Mouse (Mus musculus) MEL (cell line): Measurements from ENCODE around the gene Abcc2.

Experiments
- BHLHE40 ChIP-seq: IDR thresholded peaks from 2 replicates; pipeline ENCODE4 v1.6.1; 2012; ENCODE audit warnings: low read depth, mild to moderate bottlenecking, inconsistent platforms, low read length, improper control_type of control experiment, borderline replicate concordance
- CHD1 ChIP-seq: IDR thresholded peaks from 2 replicates; pipeline ENCODE4 v1.6.1; 2012; ENCODE audit warnings: low read depth, mild to moderate bottlenecking, inconsistent platforms, low read length, improper control_type of control experiment
- CTCF ChIP-seq, 3 experiments: IDR thresholded peaks in 2 of 3; conservative IDR thresholded peaks in 1 of 3; 2 replicates each; pipeline ENCODE4 v1.5.1; 2011 to 2012; ENCODE audit warnings: low read length in 3 of 3, low read depth in 2 of 3, mild to moderate bottlenecking in 2 of 3, improper control_type of control experiment in 1 of 3, inconsistent platforms in 1 of 3, mixed read lengths in 1 of 3, moderate library complexity in 1 of 3; ENCODE audit not compliant: control insufficient read depth in 1 of 3, insufficient read depth in 1 of 3, poor library complexity in 1 of 3, severe bottlenecking in 1 of 3
- EP300 ChIP-seq, 2 experiments: IDR thresholded peaks; 2 replicates each; pipeline ENCODE4 v1.6.1; 2011; ENCODE audit warnings: improper control_type of control experiment in 2 of 2, low read length in 2 of 2, low read depth in 1 of 2, mild to moderate bottlenecking in 1 of 2
- GATA1 ChIP-seq: IDR thresholded peaks from 2 replicates; pipeline ENCODE4 v1.6.1; 2011; ENCODE audit warnings: low read depth, low read length, improper control_type of control experiment
- JUND ChIP-seq: IDR thresholded peaks from 2 replicates; pipeline ENCODE4 v1.6.1; 2011; ENCODE audit warnings: low read depth, mild to moderate bottlenecking, improper control_type of control experiment, low read length
- MXI1 ChIP-seq: IDR thresholded peaks from 2 replicates; pipeline ENCODE4 v1.6.1; 2011; ENCODE audit warnings: mild to moderate bottlenecking, low read depth, low read length, improper control_type of control experiment
- MYB ChIP-seq: IDR thresholded peaks from 2 replicates; pipeline ENCODE4 v1.6.1; 2011; ENCODE audit warnings: mild to moderate bottlenecking, low read depth, low read length, improper control_type of control experiment
- NELFE ChIP-seq: IDR thresholded peaks from 2 replicates; pipeline ENCODE4 v1.6.1; 2011; ENCODE audit warnings: low read depth, low read length, improper control_type of control experiment
- POLR2A ChIP-seq, 2 experiments: IDR thresholded peaks; 2 replicates each; pipeline ENCODE4 v1.6.1; 2011 to 2012; ENCODE audit warnings: low read length in 2 of 2, mild to moderate bottlenecking in 2 of 2, control low read depth in 1 of 2, improper control_type of control experiment in 1 of 2, low read depth in 1 of 2, moderate library complexity in 1 of 2; ENCODE audit not compliant: control insufficient read depth in 1 of 2, insufficient read depth in 1 of 2, poor library complexity in 1 of 2
- RAD21 ChIP-seq: IDR thresholded peaks from 2 replicates; pipeline ENCODE4 v1.6.1; 2011; ENCODE audit warnings: mild to moderate bottlenecking, low read depth, low read length, improper control_type of control experiment
- RCOR1 ChIP-seq: IDR thresholded peaks from 2 replicates; pipeline ENCODE4 v1.6.1; 2012; ENCODE audit warnings: low read depth, mild to moderate bottlenecking, inconsistent platforms, low read length, improper control_type of control experiment
- ZKSCAN1 ChIP-seq: IDR thresholded peaks from 2 replicates; pipeline ENCODE4 v1.6.1; 2012; ENCODE audit warnings: low read depth, mild to moderate bottlenecking, inconsistent platforms, low read length, improper control_type of control experiment, moderate library complexity

- TF ChIP-seq ZKSCAN1 (no peak), CTCF (IDR thresholded peaks at IDR 0.05 in 2 of 3, conservative IDR thresholded peaks at IDR 0.05 in 1 of 3; ENCODE audit: control insufficient read depth in 1 of 3, insufficient read depth in 1 of 3, low read depth in 2 of 3, low read length in 3 of 3, poor library complexity in 1 of 3, severe bottlenecking in 1 of 3) (peak; percentile 59 to 76 (median 72)), JUND (no peak), POLR2A (IDR thresholded peaks at IDR 0.05; ENCODE audit: control insufficient read depth in 1 of 2, insufficient read depth in 1 of 2, low read depth in 1 of 2, low read length in 2 of 2, poor library complexity in 1 of 2) (no peak), BHLHE40 (no peak), EP300 (IDR thresholded peaks at IDR 0.05; ENCODE audit: low read depth in 1 of 2, low read length in 2 of 2) (no peak), CHD1 (no peak), MXI1 (no peak), RAD21 (peak; percentile 18), RCOR1 (no peak), NELFE (no peak), MYB (no peak), GATA1 (no peak)
Measured at GRCm38 (mm10) chr19:43881615-43882014, 99.6 kb downstream of the Abcc2 start.
